Mouse (Mus musculus): ENCODE data around the gene Amfr. TPM values are rescaled to one million over a fixed set of nuclear protein-coding genes. Genes with fewer than 3 reads are reported as not detected.

The Amfr gene
- 96.0 TPM for polyA plus RNA-seq (2014; fragmentation: Illumina TruSeq; extraction: RNeasy Lipid Tissue Mini Kit (QIAGEN cat#74804); ENCODE audit: low read depth, low replicate concordance)

GRCm38 (mm10) chr8:94012013-94012951, at the start of gene Amfr:
Amfr (minus strand) TSS chr8:94012842.

GRCm38 (mm10) chr8:94036944-94037524, 24.4 kb upstream of the Amfr start, which contains the start of the genes Nudt21 and Ogfod1:
Nudt21 (minus strand) TSS chr8:94037031.
Ogfod1 (plus strand) TSS chr8:94037198.

Other genes starting within 250 kb of the Amfr start
- 13.6 TPM for gene Gnao1, start 202.9 kb downstream of the Amfr start, polyA plus RNA-seq (2014; fragmentation: Illumina TruSeq; extraction: RNeasy Lipid Tissue Mini Kit (QIAGEN cat#74804); ENCODE audit: low read depth, low replicate concordance)
- gene Nudt21, start 24.2 kb upstream of the Amfr start, polyA plus RNA-seq (2014; fragmentation: Illumina TruSeq; extraction: RNeasy Lipid Tissue Mini Kit (QIAGEN cat#74804); ENCODE audit: low read depth, low replicate concordance): 30.6 TPM
- gene Ogfod1, start 24.4 kb upstream of the Amfr start, polyA plus RNA-seq (2014; fragmentation: Illumina TruSeq; extraction: RNeasy Lipid Tissue Mini Kit (QIAGEN cat#74804); ENCODE audit: low read depth, low replicate concordance): 15.9 TPM
- gene Bbs2, start 86.1 kb upstream of the Amfr start, polyA plus RNA-seq (2014; fragmentation: Illumina TruSeq; extraction: RNeasy Lipid Tissue Mini Kit (QIAGEN cat#74804); ENCODE audit: low read depth, low replicate concordance): 25.3 TPM
- gene Mt4, start 124.4 kb upstream of the Amfr start, polyA plus RNA-seq (2014; fragmentation: Illumina TruSeq; extraction: RNeasy Lipid Tissue Mini Kit (QIAGEN cat#74804); ENCODE audit: low read depth, low replicate concordance): not detected
- 28.4 TPM for gene Mt3, start 139.8 kb upstream of the Amfr start, polyA plus RNA-seq (2014; fragmentation: Illumina TruSeq; extraction: RNeasy Lipid Tissue Mini Kit (QIAGEN cat#74804); ENCODE audit: low read depth, low replicate concordance)
- gene Mt2, start 159.8 kb upstream of the Amfr start, polyA plus RNA-seq (2014; fragmentation: Illumina TruSeq; extraction: RNeasy Lipid Tissue Mini Kit (QIAGEN cat#74804); ENCODE audit: low read depth, low replicate concordance): 456 TPM
- gene Mt1, start 166.2 kb upstream of the Amfr start, polyA plus RNA-seq (2014; fragmentation: Illumina TruSeq; extraction: RNeasy Lipid Tissue Mini Kit (QIAGEN cat#74804); ENCODE audit: low read depth, low replicate concordance): 565 TPM
- 21.7 TPM for gene Nup93, start 201.7 kb upstream of the Amfr start, polyA plus RNA-seq (2014; fragmentation: Illumina TruSeq; extraction: RNeasy Lipid Tissue Mini Kit (QIAGEN cat#74804); ENCODE audit: low read depth, low replicate concordance)